Mouse (Mus musculus): ENCODE data around the gene Dgki. TPM values are rescaled to one million over a fixed set of nuclear protein-coding genes. Genes with fewer than 3 reads are reported as not detected.

The Dgki gene
- total and polyA plus RNA-seq, 3 experiments = 0.04 to 0.18 (median 0.08) TPM

GRCm38 (mm10) chr6:37276834-37277715 is 22.9 kb downstream of the Dgki start:
- no peaks in the 10 kb centered on the region for H3K36me3 ChIP-seq (ENCODE audit: control insufficient read depth, insufficient read depth, low read length)
- intact Hi-C loops (cut with DNase I) = loop anchor here (5.0 kb wide), 1 partner anchor 80 kb away; no protein-coding TSS in a partner anchor
- TF ChIP-seq POLR2A (IDR thresholded peaks at IDR 0.05; ENCODE audit: insufficient read depth, low read depth, low read length) = no peak
- TF ChIP-seq CTCF (IDR thresholded peaks at IDR 0.05) = no peak
- no peak for TF ChIP-seq EP300 (IDR thresholded peaks at IDR 0.05; ENCODE audit: insufficient read depth, low read depth, low read length)
- DNase-seq = peak; percentile 44 to 73
- 61% methylated on average over 6 of the region's 6 CpGs for WGBS
- no peaks in the 10 kb centered on the region for H3K27me3 ChIP-seq (ENCODE audit: control insufficient read depth, insufficient read depth, low read length)
- no peaks in the 10 kb centered on the region for H3K4me1 ChIP-seq (ENCODE audit: control insufficient read depth, insufficient read depth, low read length)
- no peaks in the 10 kb centered on the region for H3K79me2 ChIP-seq (replicated peaks; ENCODE audit: control insufficient read depth, insufficient read depth, low read length)
- no peak overlapping the region for H3K27ac ChIP-seq
- H3K9ac ChIP-seq (ENCODE audit: low read depth, low read length) = no peak overlapping the region
- no peak overlapping the region for H3K4me3 ChIP-seq

- TF ChIP-seq CTCF (IDR thresholded peaks at IDR 0.05) (no peak), POLR2A (IDR thresholded peaks at IDR 0.05; ENCODE audit: insufficient read depth, low read depth, low read length) (no peak), EP300 (IDR thresholded peaks at IDR 0.05; ENCODE audit: insufficient read depth, low read depth, low read length) (no peak)
Measured at GRCm38 (mm10) chr6:37276181-37276580, 23.8 kb downstream of the Dgki start.

GRCm38 (mm10) chr6:37270905-37271591 is 28.9 kb downstream of the Dgki start:
- Histone ChIP-seq H3K79me2 (replicated peaks; ENCODE audit: control insufficient read depth, insufficient read depth, low read length) (no peaks in the 10 kb centered on the region), H3K27me3 (ENCODE audit: control insufficient read depth, insufficient read depth, low read length) (no peaks in the 10 kb centered on the region), H3K4me1 (ENCODE audit: control insufficient read depth, insufficient read depth, low read length) (no peaks in the 10 kb centered on the region), H3K9ac (ENCODE audit: low read depth, low read length) (no peak overlapping the region), H3K27ac (no peak overlapping the region), H3K36me3 (ENCODE audit: control insufficient read depth, insufficient read depth, low read length) (no peaks in the 10 kb centered on the region), H3K4me3 (no peak overlapping the region)
- intact Hi-C loops (cut with DNase I) = no loop called here
- 77% methylated on average over 8 of the region's 8 CpGs for WGBS
- no peak for DNase-seq
- TF ChIP-seq CTCF (IDR thresholded peaks at IDR 0.05) = no peak
- TF ChIP-seq EP300 (IDR thresholded peaks at IDR 0.05; ENCODE audit: insufficient read depth, low read depth, low read length) = no peak
- no peak for TF ChIP-seq POLR2A (IDR thresholded peaks at IDR 0.05; ENCODE audit: insufficient read depth, low read depth, low read length)

More at GRCm38 (mm10) chr6:37276181-37276580, 23.8 kb downstream of the Dgki start:
- no peak overlapping the region for H3K4me3 ChIP-seq
- DNase-seq = no peak
- H3K79me2 ChIP-seq (replicated peaks; ENCODE audit: control insufficient read depth, insufficient read depth, low read length) = no peaks in the 10 kb centered on the region
- H3K27me3 ChIP-seq (ENCODE audit: control insufficient read depth, insufficient read depth, low read length) = no peaks in the 10 kb centered on the region
- 62% methylated on average over 5 of the region's 5 CpGs for WGBS
- no peaks in the 10 kb centered on the region for H3K36me3 ChIP-seq (ENCODE audit: control insufficient read depth, insufficient read depth, low read length)
- no peak overlapping the region for H3K9ac ChIP-seq (ENCODE audit: low read depth, low read length)
- intact Hi-C loops (cut with DNase I) = loop anchor here (5.0 kb wide), 1 partner anchor 79 kb away; no protein-coding TSS in a partner anchor
- no peaks in the 10 kb centered on the region for H3K4me1 ChIP-seq (ENCODE audit: control insufficient read depth, insufficient read depth, low read length)
- no peak overlapping the region for H3K27ac ChIP-seq

- Histone ChIP-seq H3K79me2 (replicated peaks; ENCODE audit: control insufficient read depth, insufficient read depth, low read length) (no peaks in the 10 kb centered on the region), H3K27me3 (ENCODE audit: control insufficient read depth, insufficient read depth, low read length) (no peaks in the 10 kb centered on the region), H3K27ac (no peak overlapping the region), H3K4me3 (no peak overlapping the region), H3K4me1 (ENCODE audit: control insufficient read depth, insufficient read depth, low read length) (no peaks in the 10 kb centered on the region), H3K9ac (ENCODE audit: low read depth, low read length) (no peak overlapping the region), H3K36me3 (ENCODE audit: control insufficient read depth, insufficient read depth, low read length) (no peaks in the 10 kb centered on the region)
- intact Hi-C loops (cut with DNase I) = no loop called here
- no peak for TF ChIP-seq EP300 (IDR thresholded peaks at IDR 0.05; ENCODE audit: insufficient read depth, low read depth, low read length)
- no peak for TF ChIP-seq CTCF (IDR thresholded peaks at IDR 0.05)
- no peak for TF ChIP-seq POLR2A (IDR thresholded peaks at IDR 0.05; ENCODE audit: insufficient read depth, low read depth, low read length)
- WGBS = 68% methylated on average over 6 of the region's 6 CpGs
- DNase-seq = no peak
Measured at GRCm38 (mm10) chr6:37268589-37268988, 31.4 kb downstream of the Dgki start.

- Histone ChIP-seq H3K4me3 (no peak overlapping the region), H3K9ac (ENCODE audit: low read depth, low read length) (no peak overlapping the region), H3K4me1 (ENCODE audit: control insufficient read depth, insufficient read depth, low read length) (no peaks in the 10 kb centered on the region), H3K79me2 (replicated peaks; ENCODE audit: control insufficient read depth, insufficient read depth, low read length) (no peaks in the 10 kb centered on the region), H3K27ac (no peak overlapping the region), H3K36me3 (ENCODE audit: control insufficient read depth, insufficient read depth, low read length) (no peaks in the 10 kb centered on the region), H3K27me3 (ENCODE audit: control insufficient read depth, insufficient read depth, low read length) (no peaks in the 10 kb centered on the region)
- no peak for TF ChIP-seq CTCF (IDR thresholded peaks at IDR 0.05)
- TF ChIP-seq POLR2A (IDR thresholded peaks at IDR 0.05; ENCODE audit: insufficient read depth, low read depth, low read length) = no peak
- no peak for TF ChIP-seq EP300 (IDR thresholded peaks at IDR 0.05; ENCODE audit: insufficient read depth, low read depth, low read length)
- intact Hi-C loops (cut with DNase I) = no loop called here
- WGBS = 88% methylated on average over 4 of the region's 4 CpGs
- no peak for DNase-seq
Measured at GRCm38 (mm10) chr6:37267952-37268351, 32.0 kb downstream of the Dgki start.
